Comparison of ENCODE assay signal across 8 mouse cellular contexts in the genomic region with DNA sequence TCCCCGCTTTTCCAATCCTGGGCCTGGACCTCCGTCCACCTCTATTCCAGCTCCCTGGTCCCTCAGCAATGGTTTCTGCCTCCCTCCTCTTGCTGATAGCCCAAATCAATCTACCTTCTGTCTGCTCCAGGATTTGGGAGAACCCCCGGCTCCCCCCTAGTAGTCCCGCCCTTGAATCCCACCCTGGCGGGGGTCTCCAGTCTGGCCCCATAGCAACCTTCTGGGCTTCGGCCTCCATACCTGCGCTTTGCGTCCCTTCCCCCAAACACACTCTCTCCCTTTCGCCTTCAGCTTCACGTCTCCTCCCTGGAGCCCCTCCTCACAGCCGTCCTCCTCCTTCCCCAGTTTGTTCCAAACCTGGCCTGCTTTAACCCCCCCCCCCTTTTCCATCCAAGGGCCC. TPM values are rescaled to one million over a fixed set of nuclear protein-coding genes. Genes with fewer than 3 reads are reported as not detected.
DNase-seq lines count a peak whose midpoint lies in the region; ATAC-seq and TF ChIP-seq lines count a peak whose summit lies in the region.

No protein-coding gene starts in this region.

- TF ChIP-seq EP300 in MEL (IDR thresholded peaks at IDR 0.05; ENCODE audit: low read depth in 1 of 2, low read length in 2 of 2): no peak

- peaks cover 1% of the 10 kb centered on the region; the same call in 1 of the 2 replicates for H3K36me3 ChIP-seq in heart, embryonic 14.5 days (ENCODE audit: control insufficient read depth, insufficient read depth, low read length)
- H3K36me3 ChIP-seq in MEL (ENCODE audit: control insufficient read depth in 1 of 2, insufficient read depth in 2 of 2, low read length in 2 of 2): peaks cover 0 to 4% of the 10 kb centered on the region in 2 experiments; a peak in 2 of 4 replicates
- H3K36me3 ChIP-seq in forebrain, postnatal 0 days (ENCODE audit: insufficient read depth): peaks cover 17% of the 10 kb centered on the region
- peaks cover 26% of the 10 kb centered on the region for H3K36me3 ChIP-seq in midbrain, embryonic 12.5 days

- no peak overlapping the region for H3K27ac ChIP-seq in heart, embryonic 14.5 days (replicated peaks in 1 of 2; ENCODE audit: control insufficient read depth in 1 of 2, insufficient read depth in 1 of 2, low read depth in 2 of 2, low read length in 2 of 2)
- H3K27ac ChIP-seq in MEL (ENCODE audit: control insufficient read depth, low read depth, low read length): no peak overlapping the region
- peak overlapping the region; percentile 84 for H3K27ac ChIP-seq in forebrain, postnatal 0 days (ENCODE audit: low read depth, low read length)
- H3K27ac ChIP-seq in midbrain, embryonic 12.5 days (replicated peaks): peak overlapping the region; percentile 75

- 22% methylated on average over 11 of the region's 11 CpGs for WGBS in heart, embryonic 14.5 days
- WGBS in forebrain, postnatal 0 days: 2% methylated on average over 11 of the region's 11 CpGs
- 4% methylated on average over 11 of the region's 11 CpGs for WGBS in midbrain, embryonic 12.5 days

- no peak for ATAC-seq in heart, embryonic 14.5 days (ENCODE audit: insufficient number of reproducible peaks, insufficient read depth, low FRiP score, low read depth)
- peak; percentile 3 for ATAC-seq in forebrain, postnatal 0 days
- peak; percentile 32 for ATAC-seq in midbrain, embryonic 12.5 days (ENCODE audit: low FRiP score, low read depth)

- peak overlapping the region; percentile 78 for H3K9ac ChIP-seq in heart, embryonic 14.5 days (ENCODE audit: low read length)
- H3K9ac ChIP-seq in MEL (ENCODE audit: control insufficient read depth, low read depth, low read length, poor library complexity, severe bottlenecking): peak overlapping the region; percentile 56
- peak overlapping the region; percentile 80 for H3K9ac ChIP-seq in forebrain, postnatal 0 days
- H3K9ac ChIP-seq in midbrain, embryonic 12.5 days (replicated peaks): peak overlapping the region; percentile 86

- H3K9me3 ChIP-seq in heart, embryonic 14.5 days (ENCODE audit: control insufficient read depth, low read length): no peaks in the 10 kb centered on the region
- no peaks in the 10 kb centered on the region for H3K9me3 ChIP-seq in MEL (replicated peaks; ENCODE audit: insufficient read depth, low read length)
- no peaks in the 10 kb centered on the region for H3K9me3 ChIP-seq in forebrain, postnatal 0 days (ENCODE audit: low read length)
- H3K9me3 ChIP-seq in midbrain, embryonic 12.5 days: no peaks in the 10 kb centered on the region

- TF ChIP-seq RAD21 in MEL (IDR thresholded peaks at IDR 0.05; ENCODE audit: low read depth, low read length): no peak

- DNase-seq in heart, postnatal 10 days: no peak
- DNase-seq in MEL (ENCODE audit: low read depth, low spot score): no peak
- DNase-seq in forebrain, postnatal 0 days: peak; percentile 54
- DNase-seq in gastrocnemius, postnatal 36 days: no peak
- DNase-seq in adrenal gland, adult 18-20 months (ENCODE audit: low spot score in 2 of 2): no peak
- DNase-seq in thymus, postnatal 10 days (ENCODE audit: low spot score in 2 of 2): no peak

- no peak for TF ChIP-seq POLR2A in MEL (IDR thresholded peaks at IDR 0.05; ENCODE audit: control insufficient read depth in 1 of 2, insufficient read depth in 1 of 2, low read depth in 1 of 2, low read length in 2 of 2, poor library complexity in 1 of 2)

- intact Hi-C loops in heart, postnatal 10 days (cut with DNase I): loop anchor here (5.0 kb wide), 1 partner anchor 68 kb away; no protein-coding TSS in a partner anchor
- intact Hi-C loops in gastrocnemius, postnatal 36 days (cut with DNase I): no loop called here

- peaks cover 6 to 10% of the 10 kb centered on the region in 2 experiments; a peak in 3 of 4 replicates for H3K4me1 ChIP-seq in heart, embryonic 14.5 days (ENCODE audit: control insufficient read depth in 2 of 2, insufficient read depth in 2 of 2, low read length in 2 of 2)
- peaks cover 0 to 7% of the 10 kb centered on the region in 2 experiments; a peak in 3 of 4 replicates for H3K4me1 ChIP-seq in MEL (ENCODE audit: control insufficient read depth in 1 of 2, insufficient read depth in 2 of 2, low read length in 2 of 2)
- H3K4me1 ChIP-seq in forebrain, postnatal 0 days (ENCODE audit: insufficient read depth): peaks cover 21% of the 10 kb centered on the region
- H3K4me1 ChIP-seq in midbrain, embryonic 12.5 days: peaks cover 52% of the 10 kb centered on the region

- H3K4me3 ChIP-seq in heart, embryonic 14.5 days (ENCODE audit: control insufficient read depth in 1 of 2, insufficient read depth in 1 of 2, low read depth in 1 of 2, low read length in 2 of 2): peak overlapping the region; percentile 66 to 81
- peak overlapping the region; percentile 67 to 73 for H3K4me3 ChIP-seq in MEL (ENCODE audit: control insufficient read depth in 1 of 2, insufficient read depth in 1 of 2, low read depth in 2 of 2, low read length in 2 of 2)
- peak overlapping the region; percentile 74 for H3K4me3 ChIP-seq in forebrain, postnatal 0 days (ENCODE audit: low read depth, low read length)
- H3K4me3 ChIP-seq in midbrain, embryonic 12.5 days: peak overlapping the region; percentile 83

- no peak for TF ChIP-seq CTCF in MEL (IDR thresholded peaks at IDR 0.05 in 2 of 3, conservative IDR thresholded peaks at IDR 0.05 in 1 of 3; ENCODE audit: control insufficient read depth in 1 of 3, insufficient read depth in 1 of 3, low read depth in 2 of 3, low read length in 3 of 3, poor library complexity in 1 of 3, severe bottlenecking in 1 of 3)
- TF ChIP-seq CTCF in forebrain, postnatal 0 days (IDR thresholded peaks at IDR 0.05; ENCODE audit: low read depth): no peak

- no peaks in the 10 kb centered on the region; the same call in 1 of the 2 replicates for H3K79me2 ChIP-seq in MEL (ENCODE audit: control insufficient read depth, insufficient read depth, low read length, poor library complexity)

- H3K4me2 ChIP-seq in heart, embryonic 14.5 days (ENCODE audit: low read length): peak overlapping the region; percentile 93
- H3K4me2 ChIP-seq in forebrain, postnatal 0 days (ENCODE audit: low read depth): peak overlapping the region; percentile 90
- H3K4me2 ChIP-seq in midbrain, embryonic 12.5 days (replicated peaks): peak overlapping the region; percentile 88

- no peaks in the 10 kb centered on the region for H3K27me3 ChIP-seq in heart, embryonic 14.5 days (ENCODE audit: control insufficient read depth, insufficient read depth, low read length)
- H3K27me3 ChIP-seq in MEL (ENCODE audit: control insufficient read depth in 1 of 2, insufficient read depth in 2 of 2, low read length in 2 of 2): no peaks in the 10 kb centered on the region
- no peaks in the 10 kb centered on the region for H3K27me3 ChIP-seq in forebrain, postnatal 0 days (ENCODE audit: insufficient read depth, low read length)
- no peaks in the 10 kb centered on the region for H3K27me3 ChIP-seq in midbrain, embryonic 12.5 days

RNA-seq across cellular contexts. Expression of a gene that starts 0.9 kb away (rescaled TPM):
- polyA plus RNA-seq in heart, embryonic 14.5 days (2014; fragmentation: Nextera tagmentation; extraction: Ambion mirVana): 0.57 and 1.00 TPM in 2 replicates
- 1 to 10 TPM; 1.6 to 1.7 TPM for total RNA-seq in heart, postnatal 10 days (2021)
- total RNA-seq in MEL (2012; rRNA removed): 0.39 and 0.42 TPM in 2 replicates
- 1 to 10 TPM in 1 of 2 experiments, not detected in 1; 1.1 TPM for polyA plus RNA-seq in MEL (2012; ENCODE audit: insufficient read depth in 1 of 2, insufficient read length in 2 of 2, low read depth in 1 of 2, low replicate concordance in 2 of 2, missing spikeins in 1 of 2)
- 251 and 252 TPM in 2 replicates for total RNA-seq in forebrain, postnatal 0 days (2014; rRNA removed)
- polyA plus RNA-seq in forebrain, postnatal 0 days (2015; fragmentation: Nextera tagmentation; extraction: Ambion mirVana): 42.0 and 48.9 TPM in 2 replicates
- polyA plus RNA-seq in midbrain, embryonic 12.5 days (2016; fragmentation: Nextera tagmentation; extraction: Ambion mirVana): 22.1 TPM in 2 replicates
- total RNA-seq in gastrocnemius, postnatal 36 days (2021): under 1 TPM; 0.20 to 0.28 TPM
- 1 to 10 TPM; 4.2 to 4.7 TPM for total RNA-seq in adrenal gland, adult 18-20 months (2021)

RNA-seq across cellular contexts. Expression of a gene that starts 5.0 kb away (rescaled TPM):
- polyA plus RNA-seq in heart, embryonic 14.5 days (2014; fragmentation: Nextera tagmentation; extraction: Ambion mirVana): 144 and 147 TPM in 2 replicates
- 100 to 1,000 TPM; 279 to 287 TPM for total RNA-seq in heart, postnatal 10 days (2021)
- 52.7 and 58.3 TPM in 2 replicates for total RNA-seq in MEL (2012; rRNA removed)
- polyA plus RNA-seq in MEL (2012; ENCODE audit: insufficient read depth in 1 of 2, insufficient read length in 2 of 2, low read depth in 1 of 2, low replicate concordance in 2 of 2, missing spikeins in 1 of 2): 100 to 1,000 TPM in 1 of 2 experiments, not detected in 1; 203 TPM
- total RNA-seq in forebrain, postnatal 0 days (2014; rRNA removed): 120 and 135 TPM in 2 replicates
- polyA plus RNA-seq in forebrain, postnatal 0 days (2015; fragmentation: Nextera tagmentation; extraction: Ambion mirVana): 112 and 134 TPM in 2 replicates
- 68.4 and 71.4 TPM in 2 replicates for polyA plus RNA-seq in midbrain, embryonic 12.5 days (2016; fragmentation: Nextera tagmentation; extraction: Ambion mirVana)
- total RNA-seq in gastrocnemius, postnatal 36 days (2021): 10 to 100 TPM; 52.2 to 55.6 TPM
- total RNA-seq in adrenal gland, adult 18-20 months (2021): 10 to 100 TPM; 72.5 to 80.5 TPM

RNA-seq across cellular contexts. Expression of a gene that starts 38.1 kb away (rescaled TPM):
- 29.8 and 36.7 TPM in 2 replicates for polyA plus RNA-seq in heart, embryonic 14.5 days (2014; fragmentation: Nextera tagmentation; extraction: Ambion mirVana)
- 10 to 100 TPM; 13.4 to 17.4 TPM for total RNA-seq in heart, postnatal 10 days (2021)
- 35.0 and 35.8 TPM in 2 replicates for total RNA-seq in MEL (2012; rRNA removed)
- polyA plus RNA-seq in MEL (2012; ENCODE audit: insufficient read depth in 1 of 2, insufficient read length in 2 of 2, low read depth in 1 of 2, low replicate concordance in 2 of 2, missing spikeins in 1 of 2): 10 to 100 TPM in 1 of 2 experiments, not detected in 1; 46.2 TPM
- total RNA-seq in forebrain, postnatal 0 days (2014; rRNA removed): 28.8 and 47.4 TPM in 2 replicates
- 39.1 and 41.8 TPM in 2 replicates for polyA plus RNA-seq in forebrain, postnatal 0 days (2015; fragmentation: Nextera tagmentation; extraction: Ambion mirVana)
- polyA plus RNA-seq in midbrain, embryonic 12.5 days (2016; fragmentation: Nextera tagmentation; extraction: Ambion mirVana): 67.7 and 73.0 TPM in 2 replicates
- 1 to 10 TPM; 5.6 to 7.9 TPM for total RNA-seq in gastrocnemius, postnatal 36 days (2021)
- total RNA-seq in adrenal gland, adult 18-20 months (2021): 10 to 100 TPM; 23.7 to 24.6 TPM

RNA-seq across cellular contexts. Expression of a gene that starts 46.9 kb away (rescaled TPM):
- 7.9 and 9.2 TPM in 2 replicates for polyA plus RNA-seq in heart, embryonic 14.5 days (2014; fragmentation: Nextera tagmentation; extraction: Ambion mirVana)
- total RNA-seq in heart, postnatal 10 days (2021): 10 to 100 TPM; 26.2 to 41.3 TPM
- total RNA-seq in MEL (2012; rRNA removed): 49.1 and 58.7 TPM in 2 replicates
- polyA plus RNA-seq in MEL (2012; ENCODE audit: insufficient read depth in 1 of 2, insufficient read length in 2 of 2, low read depth in 1 of 2, low replicate concordance in 2 of 2, missing spikeins in 1 of 2): 10 to 100 TPM in 1 of 2 experiments, not detected in 1; 74.2 TPM
- total RNA-seq in forebrain, postnatal 0 days (2014; rRNA removed): 33.3 and 47.7 TPM in 2 replicates
- 18.3 and 21.1 TPM in 2 replicates for polyA plus RNA-seq in forebrain, postnatal 0 days (2015; fragmentation: Nextera tagmentation; extraction: Ambion mirVana)
- 12.1 and 13.7 TPM in 2 replicates for polyA plus RNA-seq in midbrain, embryonic 12.5 days (2016; fragmentation: Nextera tagmentation; extraction: Ambion mirVana)
- 10 to 100 TPM; 20.8 to 25.2 TPM for total RNA-seq in gastrocnemius, postnatal 36 days (2021)
- 10 to 100 TPM; 39.9 to 44.6 TPM for total RNA-seq in adrenal gland, adult 18-20 months (2021)

RNA-seq across cellular contexts. Expression of a gene that starts 47.1 kb away (rescaled TPM):
- 7.3 and 7.6 TPM in 2 replicates for polyA plus RNA-seq in heart, embryonic 14.5 days (2014; fragmentation: Nextera tagmentation; extraction: Ambion mirVana)
- 1 to 10 TPM; 2.8 to 3.1 TPM for total RNA-seq in heart, postnatal 10 days (2021)
- 5.6 and 11.1 TPM in 2 replicates for total RNA-seq in MEL (2012; rRNA removed)
- polyA plus RNA-seq in MEL (2012; ENCODE audit: insufficient read depth in 1 of 2, insufficient read length in 2 of 2, low read depth in 1 of 2, low replicate concordance in 2 of 2, missing spikeins in 1 of 2): 10 to 100 TPM in 1 of 2 experiments, not detected in 1; 16.0 TPM
- total RNA-seq in forebrain, postnatal 0 days (2014; rRNA removed): 3.5 and 7.7 TPM in 2 replicates
- 3.1 and 4.8 TPM in 2 replicates for polyA plus RNA-seq in forebrain, postnatal 0 days (2015; fragmentation: Nextera tagmentation; extraction: Ambion mirVana)
- polyA plus RNA-seq in midbrain, embryonic 12.5 days (2016; fragmentation: Nextera tagmentation; extraction: Ambion mirVana): 14.9 and 17.9 TPM in 2 replicates
- under 1 TPM in 1 of 2 experiments, not detected in 1; 0.17 TPM for total RNA-seq in gastrocnemius, postnatal 36 days (2021)
- total RNA-seq in adrenal gland, adult 18-20 months (2021): 1 to 10 TPM; 2.3 to 2.4 TPM

Comparison
In these comparisons a context has a peak if more than half of its experiments do, and no peak if none do; other contexts are left out.
1. H3K27ac ChIP-seq: peak in forebrain, postnatal 0 days (single experiment) and midbrain, embryonic 12.5 days (single experiment); none in heart, embryonic 14.5 days (0 of 2) and MEL (single experiment).
2. RNA of a gene that starts 0.9 kb away (total RNA-seq): 251 to 252 TPM in forebrain, postnatal 0 days; 4.2 to 4.7 TPM in adrenal gland, adult 18-20 months, 1.6 to 1.7 TPM in heart, postnatal 10 days, 0.39 to 0.42 TPM in MEL and 0.20 to 0.28 TPM in gastrocnemius, postnatal 36 days; every median in the first group is over 10 times any median in the second.
3. Peak in every context shown above with its lines, with median percentiles within 50 percentile points of each other: H3K4me2 ChIP-seq, H3K4me3 ChIP-seq and H3K9ac ChIP-seq.